ENCODE assay signal across 13 mouse cellular contexts in genomic region chr9:70103106-70103505, GRCm38 (mm10). TPM values are rescaled to one million over a fixed set of nuclear protein-coding genes. Genes with fewer than 3 reads are reported as not detected.
DNase-seq lines count a peak whose midpoint lies in the region; ATAC-seq and TF ChIP-seq lines count a peak whose summit lies in the region.
"Had no signal": no experiment of that assay in that cellular context is flagged by ENCODE, and none has a peak within 500 bp of the region (broad histone marks: within the 10 kb centered on the region; RNA-seq: fewer than 3 reads in every experiment).

No protein-coding gene starts in this region.

- DNase-seq in hindbrain, postnatal 0 days (ENCODE audit: low spot score) = peak; percentile 36
- no peak for DNase-seq in hindbrain, embryonic 11.5 days (ENCODE audit: low spot score)
- DNase-seq in ovary, adult 18-20 months (ENCODE audit: low spot score) = peak; percentile 44
- DNase-seq in ovary, postnatal 14 days (ENCODE audit: low spot score) = no peak
- DNase-seq in adrenal gland, postnatal 14 days = peak; percentile 28
- no peak for DNase-seq in gastrocnemius, postnatal 14 days
- DNase-seq: cerebellum, postnatal 25 days; kidney, postnatal 10 days; thymus, postnatal 25 days had no signal

- no peak overlapping the region for H3K27ac ChIP-seq in hindbrain, postnatal 0 days
- no peak overlapping the region for H3K27ac ChIP-seq in hindbrain, embryonic 11.5 days (ENCODE audit: low read depth, low read length)
- H3K27ac ChIP-seq in stomach, embryonic 15.5 days = no peak overlapping the region
- H3K27ac ChIP-seq: heart, embryonic 10.5 days; hindbrain, embryonic 12.5 days had no signal

- peak; percentile 54 for TF ChIP-seq CTCF in hindbrain, postnatal 0 days (IDR thresholded peaks at IDR 0.05; ENCODE audit: low read depth)

- H3K9ac ChIP-seq in hindbrain, postnatal 0 days (replicated peaks; ENCODE audit: low read length) = no peak overlapping the region
- H3K9ac ChIP-seq in hindbrain, embryonic 11.5 days (ENCODE audit: low read depth, low read length) = no peak overlapping the region
- no peak overlapping the region for H3K9ac ChIP-seq in stomach, embryonic 15.5 days
- H3K9ac ChIP-seq: hindbrain, embryonic 12.5 days had no signal

- no peaks in the 10 kb centered on the region; the same call in 1 of the 2 replicates for H3K36me3 ChIP-seq in hindbrain, postnatal 0 days (ENCODE audit: insufficient read depth, low read length)
- H3K36me3 ChIP-seq in hindbrain, embryonic 11.5 days (ENCODE audit: control insufficient read depth, insufficient read depth, low read length) = no peaks in the 10 kb centered on the region
- H3K36me3 ChIP-seq in stomach, embryonic 15.5 days = no peaks in the 10 kb centered on the region
- H3K36me3 ChIP-seq: hindbrain, embryonic 12.5 days had no signal

- no peak overlapping the region for H3K4me3 ChIP-seq in hindbrain, postnatal 0 days (ENCODE audit: low read length)
- no peak overlapping the region for H3K4me3 ChIP-seq in hindbrain, embryonic 11.5 days (ENCODE audit: low read depth, low read length)
- no peak overlapping the region for H3K4me3 ChIP-seq in stomach, embryonic 15.5 days (replicated peaks)
- H3K4me3 ChIP-seq: heart, embryonic 10.5 days; hindbrain, embryonic 12.5 days had no signal

- no peaks in the 10 kb centered on the region for H3K4me1 ChIP-seq in hindbrain, postnatal 0 days (ENCODE audit: insufficient read depth, low read length)
- no peaks in the 10 kb centered on the region for H3K4me1 ChIP-seq in hindbrain, embryonic 11.5 days (replicated peaks; ENCODE audit: control insufficient read depth, insufficient read depth, low read length)
- no peaks in the 10 kb centered on the region for H3K4me1 ChIP-seq in stomach, embryonic 15.5 days
- H3K4me1 ChIP-seq: hindbrain, embryonic 12.5 days had no signal

- intact Hi-C loops in gastrocnemius, postnatal 14 days (cut with DNase I; ENCODE audit: low total_unique reads) = loop anchor here (10.0 kb wide), 1 partner anchor 292 kb away; no protein-coding TSS in a partner anchor

- H3K9me3 ChIP-seq in hindbrain, postnatal 0 days (ENCODE audit: low read length) = no peaks in the 10 kb centered on the region
- no peaks in the 10 kb centered on the region for H3K9me3 ChIP-seq in hindbrain, embryonic 11.5 days (ENCODE audit: control insufficient read depth, low read length)
- no peaks in the 10 kb centered on the region for H3K9me3 ChIP-seq in stomach, embryonic 15.5 days
- H3K9me3 ChIP-seq: heart, embryonic 10.5 days; hindbrain, embryonic 12.5 days had no signal

- 46% methylated on average over 8 of the region's 8 CpGs for WGBS in hindbrain, postnatal 0 days
- WGBS in hindbrain, embryonic 11.5 days = 62% methylated on average over 8 of the region's 8 CpGs
- WGBS in stomach, embryonic 15.5 days = 54% methylated on average over 8 of the region's 8 CpGs

- no peak for ATAC-seq in hindbrain, postnatal 0 days
- ATAC-seq in hindbrain, embryonic 11.5 days (ENCODE audit: low FRiP score) = no peak
- peak; percentile 43; the same call in 1 of the 2 replicates for ATAC-seq in stomach, embryonic 15.5 days (ENCODE audit: insufficient read depth, low FRiP score, low read depth)
- ATAC-seq in erythroid progenitor cell, adult 5-6 weeks (replicated peaks; ENCODE audit: low FRiP score, poor library complexity, severe bottlenecking) = no peak

- no peak overlapping the region for H3K4me2 ChIP-seq in hindbrain, postnatal 0 days (ENCODE audit: low read depth, low read length)
- no peak overlapping the region for H3K4me2 ChIP-seq in hindbrain, embryonic 11.5 days (replicated peaks; ENCODE audit: low read depth, low read length)
- no peak overlapping the region for H3K4me2 ChIP-seq in stomach, embryonic 15.5 days
- H3K4me2 ChIP-seq: hindbrain, embryonic 12.5 days had no signal

- H3K27me3 ChIP-seq in hindbrain, postnatal 0 days (ENCODE audit: insufficient read depth, low read length) = no peaks in the 10 kb centered on the region
- H3K27me3 ChIP-seq in hindbrain, embryonic 11.5 days (ENCODE audit: control insufficient read depth, insufficient read depth, low read length) = no peaks in the 10 kb centered on the region
- H3K27me3 ChIP-seq in stomach, embryonic 15.5 days (replicated peaks) = no peaks in the 10 kb centered on the region
- H3K27me3 ChIP-seq: hindbrain, embryonic 12.5 days had no signal

RNA-seq across cellular contexts. Expression of gene Fam81a, which starts 39.3 kb away (rescaled TPM):
- total RNA-seq in hindbrain, postnatal 0 days (2014; rRNA removed) = 9.9 and 14.4 TPM in 2 replicates
- polyA plus RNA-seq in hindbrain, postnatal 0 days (2015; fragmentation: Nextera tagmentation; extraction: Ambion mirVana) = 16.3 and 17.7 TPM in 2 replicates
- polyA plus RNA-seq in hindbrain, embryonic 11.5 days (2014; fragmentation: Nextera tagmentation; extraction: Ambion mirVana) = 6.3 and 8.4 TPM in 2 replicates
- 3.4 and 3.5 TPM in 2 replicates for total RNA-seq in adrenal gland, postnatal 14 days (2021)
- 16.2 and 16.7 TPM in 2 replicates for polyA plus RNA-seq in stomach, embryonic 15.5 days (2015; fragmentation: Nextera tagmentation; extraction: Ambion mirVana)
- 1 to 10 TPM; 1.9 to 2.1 TPM for total RNA-seq in gastrocnemius, postnatal 14 days (2021)
- total RNA-seq in erythroid progenitor cell, adult 5-6 weeks (2015; ENCODE audit: low replicate concordance) = not detected in 2 replicates
- total RNA-seq in erythroid progenitor cell, adult 5-6 weeks (2017; ENCODE audit: low replicate concordance) = not detected in 2 replicates

Comparison
In these comparisons a context has a peak if more than half of its experiments do, and no peak if none do; other contexts are left out.
1. DNase-seq: peak in hindbrain, postnatal 0 days (single experiment), ovary, adult 18-20 months (single experiment) and adrenal gland, postnatal 14 days (single experiment); none in hindbrain, embryonic 11.5 days (single experiment), ovary, postnatal 14 days (single experiment) and gastrocnemius, postnatal 14 days (single experiment).